ENCODE assay signal across 25 mouse cellular contexts in the genomic region with DNA sequence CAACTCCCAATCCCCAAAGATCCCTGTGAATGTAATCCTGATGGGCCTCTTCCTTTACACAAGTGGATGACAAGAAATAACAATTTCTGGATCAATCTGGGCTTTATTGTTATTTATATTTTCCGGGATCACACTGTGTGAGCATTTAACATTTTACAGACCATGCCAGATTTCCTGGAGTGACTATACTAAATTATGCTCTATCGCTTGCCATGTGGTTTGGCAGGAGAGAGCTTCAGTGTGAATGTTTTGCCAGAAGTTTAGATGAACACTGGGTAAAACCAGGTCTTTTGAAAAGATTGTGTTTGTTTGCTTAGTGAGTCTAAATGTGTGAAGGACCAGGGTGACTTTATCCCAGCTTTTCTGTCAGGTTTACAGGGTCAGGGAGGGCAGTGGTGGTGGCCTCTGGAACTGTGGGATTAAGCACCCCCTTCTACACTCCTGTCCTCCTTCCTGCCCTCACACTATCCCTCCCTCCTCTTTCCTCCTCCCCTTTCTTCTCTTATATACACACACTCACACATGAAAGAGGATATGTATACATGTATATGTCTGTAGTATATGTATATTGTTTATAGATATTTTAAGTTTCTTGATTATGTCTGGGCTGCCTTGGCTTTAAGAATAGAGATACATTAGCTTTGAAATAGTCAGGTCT.
DNase-seq lines count a peak whose midpoint lies in the region; ATAC-seq lines count a peak whose summit lies in the region.
"Had no signal": no experiment of that assay in that cellular context is flagged by ENCODE, and none has a peak within 500 bp of the region (broad histone marks: within the 10 kb centered on the region; RNA-seq: fewer than 3 reads in every experiment).

No protein-coding gene starts in this region.

- no peak overlapping the region for H3K9ac ChIP-seq in embryonic facial prominence, embryonic 14.5 days (ENCODE audit: low read depth, low read length)
- H3K9ac ChIP-seq in lung, embryonic 16.5 days (ENCODE audit: low read length): no peak overlapping the region
- no peak overlapping the region for H3K9ac ChIP-seq in intestine, embryonic 15.5 days
- H3K9ac ChIP-seq: embryonic facial prominence, embryonic 13.5 days; forebrain, embryonic 12.5 days; heart, embryonic 12.5 days; hindbrain, embryonic 15.5 days had no signal

- DNase-seq in embryonic facial prominence, embryonic 14.5 days (ENCODE audit: low spot score): peak; percentile 56
- no peak for DNase-seq in embryonic facial prominence, embryonic 10.5 days (ENCODE audit: low spot score)
- peak; percentile 2 for DNase-seq in heart, adult 11 months
- no peak for DNase-seq in heart, postnatal 10 days
- no peak for DNase-seq in lung, adult 18-20 months
- no peak for DNase-seq in adrenal gland, adult 8-10 months
- DNase-seq: adrenal gland, adult 2 months; adrenal gland, postnatal 36 days; B cell, adult 2 months; cerebellum, adult 11-12 months; cerebellum, adult 9-10 months; cerebellum, postnatal 25 days; gastrocnemius, postnatal 14 days; heart, postnatal 36 days had no signal

- no peak overlapping the region for H3K4me2 ChIP-seq in embryonic facial prominence, embryonic 14.5 days (ENCODE audit: low read depth, low read length)
- no peak overlapping the region for H3K4me2 ChIP-seq in lung, embryonic 16.5 days (ENCODE audit: low read depth, low read length)
- H3K4me2 ChIP-seq in intestine, embryonic 15.5 days (replicated peaks): no peak overlapping the region
- H3K4me2 ChIP-seq: embryonic facial prominence, embryonic 13.5 days; forebrain, embryonic 12.5 days; heart, embryonic 12.5 days; hindbrain, embryonic 15.5 days had no signal

- intact Hi-C loops in heart, postnatal 10 days (cut with DNase I): no loop called here

- H3K27me3 ChIP-seq in embryonic facial prominence, embryonic 14.5 days (replicated peaks; ENCODE audit: control insufficient read depth, insufficient read depth, low read length): no peaks in the 10 kb centered on the region
- no peaks in the 10 kb centered on the region for H3K27me3 ChIP-seq in embryonic facial prominence, embryonic 10.5 days (replicated peaks; ENCODE audit: low read depth, poor library complexity, severe bottlenecking)
- H3K27me3 ChIP-seq in lung, embryonic 16.5 days (ENCODE audit: control insufficient read depth, insufficient read depth, low read depth, low read length): no peaks in the 10 kb centered on the region
- H3K27me3 ChIP-seq in intestine, embryonic 15.5 days (replicated peaks): no peaks in the 10 kb centered on the region
- H3K27me3 ChIP-seq: embryonic facial prominence, embryonic 13.5 days; forebrain, embryonic 12.5 days; heart, embryonic 12.5 days; hindbrain, embryonic 15.5 days; Patski had no signal

- WGBS in embryonic facial prominence, embryonic 14.5 days: 72% methylated on average over 2 of the region's 2 CpGs
- 91% methylated on average over 2 of the region's 2 CpGs for WGBS in embryonic facial prominence, embryonic 10.5 days
- WGBS in lung, embryonic 16.5 days: 44% methylated on average over 2 of the region's 2 CpGs
- WGBS in intestine, embryonic 15.5 days: 69% methylated on average over 2 of the region's 2 CpGs

- H3K9me3 ChIP-seq in embryonic facial prominence, embryonic 14.5 days (ENCODE audit: control insufficient read depth, low read length): no peaks in the 10 kb centered on the region
- no peaks in the 10 kb centered on the region for H3K9me3 ChIP-seq in embryonic facial prominence, embryonic 10.5 days
- no peaks in the 10 kb centered on the region for H3K9me3 ChIP-seq in lung, embryonic 16.5 days (ENCODE audit: control insufficient read depth, low read length)
- no peaks in the 10 kb centered on the region for H3K9me3 ChIP-seq in intestine, embryonic 15.5 days
- H3K9me3 ChIP-seq: embryonic facial prominence, embryonic 13.5 days; forebrain, embryonic 12.5 days; heart, embryonic 12.5 days; hindbrain, embryonic 15.5 days had no signal

- no peak overlapping the region for H3K4me3 ChIP-seq in embryonic facial prominence, embryonic 14.5 days (ENCODE audit: low read depth, low read length)
- no peak overlapping the region for H3K4me3 ChIP-seq in embryonic facial prominence, embryonic 10.5 days
- no peak overlapping the region for H3K4me3 ChIP-seq in lung, embryonic 16.5 days (ENCODE audit: low read length)
- no peak overlapping the region for H3K4me3 ChIP-seq in intestine, embryonic 15.5 days (replicated peaks)
- H3K4me3 ChIP-seq: embryonic facial prominence, embryonic 13.5 days; forebrain, embryonic 12.5 days; heart, embryonic 12.5 days; hindbrain, embryonic 15.5 days had no signal

- no peaks in the 10 kb centered on the region for H3K36me3 ChIP-seq in embryonic facial prominence, embryonic 14.5 days (ENCODE audit: control insufficient read depth, insufficient read depth, low read length)
- no peaks in the 10 kb centered on the region for H3K36me3 ChIP-seq in embryonic facial prominence, embryonic 10.5 days (replicated peaks)
- no peaks in the 10 kb centered on the region for H3K36me3 ChIP-seq in lung, embryonic 16.5 days (ENCODE audit: control insufficient read depth, insufficient read depth, low read length)
- H3K36me3 ChIP-seq in intestine, embryonic 15.5 days: no peaks in the 10 kb centered on the region
- H3K36me3 ChIP-seq: embryonic facial prominence, embryonic 13.5 days; forebrain, embryonic 12.5 days; G1E; heart, embryonic 12.5 days; hindbrain, embryonic 15.5 days had no signal

- no peak for ATAC-seq in embryonic facial prominence, embryonic 14.5 days (ENCODE audit: low read depth)
- ATAC-seq in lung, embryonic 16.5 days (ENCODE audit: low read depth): peak; percentile 67; the same call in 1 of the 2 replicates
- ATAC-seq in intestine, embryonic 15.5 days: no peak
- ATAC-seq: activated CD4-positive, CD25-positive, alpha-beta regulatory T cell, adult 4 months; CD4-positive, CD25-positive, alpha-beta regulatory T cell, adult 4 months; intestine, postnatal 0 days; Patski had no signal

- H3K4me1 ChIP-seq in embryonic facial prominence, embryonic 14.5 days (ENCODE audit: control insufficient read depth, insufficient read depth, low read length): no peaks in the 10 kb centered on the region
- H3K4me1 ChIP-seq in embryonic facial prominence, embryonic 10.5 days: no peaks in the 10 kb centered on the region
- peaks cover 3% of the 10 kb centered on the region; the same call in 1 of the 2 replicates for H3K4me1 ChIP-seq in lung, embryonic 16.5 days (replicated peaks; ENCODE audit: control insufficient read depth, insufficient read depth, low read length)
- no peaks in the 10 kb centered on the region for H3K4me1 ChIP-seq in intestine, embryonic 15.5 days (replicated peaks)
- H3K4me1 ChIP-seq: embryonic facial prominence, embryonic 13.5 days; forebrain, embryonic 12.5 days had no signal

- no peak overlapping the region for H3K27ac ChIP-seq in embryonic facial prominence, embryonic 14.5 days (replicated peaks; ENCODE audit: low read depth, low read length)
- no peak overlapping the region for H3K27ac ChIP-seq in embryonic facial prominence, embryonic 10.5 days (replicated peaks)
- peak overlapping the region; percentile 44; the same call in 1 of the 2 replicates for H3K27ac ChIP-seq in lung, embryonic 16.5 days (ENCODE audit: low read length)
- no peak overlapping the region for H3K27ac ChIP-seq in intestine, embryonic 15.5 days
- H3K27ac ChIP-seq: embryonic facial prominence, embryonic 13.5 days; forebrain, embryonic 12.5 days; hindbrain, embryonic 15.5 days had no signal

Comparison
In these comparisons a context has a peak if more than half of its experiments do, and no peak if none do; other contexts are left out.
1. DNase-seq: peak in embryonic facial prominence, embryonic 14.5 days (single experiment) and heart, adult 11 months (single experiment); none in embryonic facial prominence, embryonic 10.5 days (single experiment), heart, postnatal 10 days (0 of 2), lung, adult 18-20 months (0 of 2) and adrenal gland, adult 8-10 months (single experiment).